Mouse (Mus musculus) T-helper 2 cell (primary cell): ENCODE measurements around the gene Clip1.
"Not testable (repeated sequence)": the region's sequence is repeated elsewhere in the genome, so short reads cannot be mapped to it uniquely, and the experiment has no call there.

Experiments
- in situ Hi-C: fragments of 300-600 bp; cut with MboI, MseI; formaldehyde crosslinking; loops from one replicate; pipeline ENCODE4 v1.15.1; 2025; ENCODE audit warnings: high pct_unique_total_duplicates

Gene Clip1

DNA sequence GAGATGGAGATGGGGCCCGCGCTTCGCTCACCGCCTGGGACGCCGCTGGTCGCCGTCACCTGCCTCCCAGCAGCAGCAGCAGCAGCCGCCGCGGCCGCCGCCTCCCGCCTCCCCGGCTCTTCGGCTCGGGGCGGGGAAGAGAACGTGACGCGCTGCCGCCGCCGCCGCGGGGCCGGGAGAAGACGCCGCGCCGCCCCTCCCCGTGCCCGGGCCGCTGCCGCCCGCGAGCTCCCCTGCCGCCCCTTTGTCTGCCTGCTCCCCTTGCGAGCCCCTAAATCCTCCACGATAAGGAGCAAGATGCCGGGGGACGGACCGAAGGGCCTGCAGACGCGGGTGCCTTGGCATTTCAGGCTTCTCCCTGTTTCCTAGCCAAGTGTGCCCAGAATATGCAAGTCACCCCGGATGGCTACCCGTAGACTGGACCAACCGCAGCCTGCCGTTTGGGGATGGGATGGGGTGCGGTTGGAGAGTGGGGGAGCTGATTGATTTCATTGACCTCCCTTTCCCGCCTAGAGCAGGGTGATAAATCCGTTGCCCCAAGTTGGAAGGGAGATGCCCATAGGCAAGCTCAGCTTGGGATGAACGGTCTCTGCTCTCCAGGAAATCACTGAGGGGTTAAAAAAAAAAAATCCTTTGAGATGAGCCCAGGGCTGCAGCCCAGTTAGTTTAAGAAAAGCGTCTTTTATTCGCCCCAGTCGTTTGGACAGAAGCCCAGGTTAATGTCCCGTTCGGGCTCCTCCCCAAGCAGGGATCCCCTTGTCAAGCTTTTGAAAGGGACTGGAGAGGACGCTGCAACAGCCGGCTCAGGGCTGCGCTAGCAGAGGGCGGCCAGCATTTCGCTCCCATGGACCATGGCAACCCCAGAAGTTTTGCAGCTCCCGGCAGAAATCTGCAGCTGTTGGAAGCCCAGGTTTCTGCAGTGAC, at the start of gene Clip1:
Gene Clip1, minus strand, starts transcription at position 398 of the 924 bp plus-strand sequence.
- in situ Hi-C loops = no loop called here

DNA sequence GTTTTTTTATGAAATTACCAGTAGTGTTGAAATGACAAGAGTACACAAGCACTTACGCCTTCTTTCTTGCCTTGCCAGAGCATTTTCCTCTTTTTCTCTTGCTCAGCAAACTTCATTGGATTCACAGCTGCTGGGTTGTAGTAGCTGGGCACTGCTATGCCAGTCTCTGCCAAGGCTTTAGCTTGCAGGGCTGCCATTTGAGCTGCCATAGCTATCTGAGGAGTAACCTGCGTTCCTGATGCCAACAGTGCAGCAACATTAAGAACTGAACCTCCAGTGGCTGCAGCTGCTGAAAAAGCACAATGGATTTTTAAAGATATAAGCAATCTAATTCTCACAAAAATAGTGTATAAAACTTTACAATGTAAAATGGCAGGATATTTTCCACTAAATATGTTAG, 46.6 kb upstream of the Clip1 start:
- in situ Hi-C loops = no loop called here

DNA sequence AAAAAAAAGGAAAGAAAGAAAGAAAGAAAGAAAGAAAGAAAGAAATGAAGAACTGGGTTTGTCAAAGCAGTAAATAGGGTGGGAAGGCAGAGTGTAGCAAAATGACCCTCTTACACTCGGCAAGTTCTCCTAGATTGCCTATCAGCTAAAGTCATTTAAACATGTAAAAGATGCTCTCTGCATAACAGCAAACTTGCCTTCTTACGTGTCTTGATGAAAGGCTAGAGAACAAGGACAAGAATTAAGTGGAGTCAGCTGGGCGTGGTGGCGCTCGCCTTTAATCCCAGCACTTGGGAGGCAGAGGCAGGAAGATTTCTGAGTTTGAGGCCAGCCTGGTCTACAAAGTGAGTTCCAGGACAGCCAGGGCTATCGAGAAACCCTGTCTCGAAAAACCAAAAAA, 39.4 kb upstream of the Clip1 start:
- in situ Hi-C loops = not testable (repeated sequence)

DNA sequence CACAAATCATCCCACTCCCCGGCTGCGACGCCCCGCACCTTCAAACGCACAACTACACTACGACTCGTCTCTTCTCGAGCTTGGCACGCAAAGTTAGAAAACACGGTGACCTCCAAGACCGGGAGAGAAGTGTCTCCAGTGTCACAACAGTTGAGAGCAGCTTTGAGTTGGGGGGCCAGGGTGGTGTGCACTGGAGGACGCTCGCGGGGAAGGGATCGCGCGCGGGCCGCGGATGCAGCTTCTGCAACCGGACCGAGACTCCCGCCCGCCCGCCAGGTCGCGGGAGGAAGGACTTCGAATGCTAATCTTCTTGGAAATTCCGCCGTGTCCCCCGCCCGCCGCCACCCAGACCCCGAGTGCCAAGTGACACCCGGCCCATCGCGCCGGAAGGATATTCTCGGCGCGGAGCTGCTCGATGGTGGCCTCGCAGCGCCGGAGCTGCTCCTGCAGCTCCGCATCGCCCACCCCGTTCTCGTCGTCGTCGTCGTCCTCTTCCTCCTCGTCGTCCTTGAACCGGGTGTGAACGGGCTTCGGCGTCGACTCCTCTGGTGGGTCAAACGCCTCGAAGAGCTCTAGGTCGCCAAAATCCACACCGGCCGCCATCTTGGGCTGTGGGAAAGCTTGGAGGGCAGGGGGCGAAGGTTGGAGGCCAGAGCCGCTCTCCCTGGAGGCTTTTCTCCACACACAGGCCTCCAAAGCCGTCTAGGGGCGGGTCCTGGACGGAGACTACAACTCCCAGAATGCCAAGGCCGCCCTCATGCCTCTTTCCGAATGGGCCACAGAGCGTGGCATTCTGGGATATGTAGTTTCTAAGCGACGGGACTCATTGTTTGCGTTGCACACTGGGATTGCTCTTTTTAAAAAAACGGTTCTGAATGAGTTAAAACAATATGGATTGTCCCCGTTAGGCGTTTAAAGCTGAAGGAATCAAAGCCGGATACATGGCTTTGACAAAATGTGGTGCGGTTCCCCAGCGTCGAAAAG, 36.2 kb upstream of the Clip1 start, which contains the start of gene Zcchc8:
Gene Zcchc8, minus strand, starts transcription at position 773 of the 984 bp plus-strand sequence.
- in situ Hi-C loops = no loop called here

DNA sequence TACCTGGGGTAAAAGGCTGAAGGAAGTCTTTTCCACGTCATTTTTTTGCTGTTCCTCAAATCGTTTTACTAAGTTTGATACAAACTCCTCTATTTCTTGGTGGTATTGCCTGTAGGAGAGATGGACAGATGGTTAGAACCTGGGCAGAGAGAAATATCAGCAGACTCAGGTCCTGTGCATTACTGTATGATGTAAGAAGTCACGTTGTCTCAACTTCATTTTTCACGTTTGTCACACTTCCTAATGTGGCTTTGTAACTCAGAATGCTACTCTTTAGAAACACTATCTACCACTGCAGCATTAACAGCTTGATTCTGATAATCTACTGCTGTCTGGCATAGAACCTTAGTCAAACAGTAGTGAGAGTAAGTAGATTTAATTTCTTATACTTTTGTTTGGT, 30.2 kb upstream of the Clip1 start:
- in situ Hi-C loops = no loop called here

DNA sequence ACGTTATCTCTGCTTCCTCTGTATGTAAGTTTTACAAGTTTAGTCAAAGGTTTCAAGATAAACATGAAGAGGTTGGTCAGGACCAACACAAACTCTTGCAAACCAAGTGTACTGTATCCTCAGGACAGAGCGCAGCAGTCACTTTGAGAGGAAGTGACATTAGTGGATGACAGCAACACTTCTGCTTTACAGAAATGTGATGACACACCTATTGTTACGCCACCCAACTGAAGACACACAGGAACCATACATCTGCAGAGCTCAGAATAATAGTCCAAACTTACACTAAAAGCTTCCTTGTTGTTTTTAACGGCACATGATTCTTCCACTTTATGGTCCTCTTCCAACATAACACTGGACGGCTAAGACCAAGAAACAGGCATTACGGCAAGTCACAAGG, 29.4 kb upstream of the Clip1 start:
- in situ Hi-C loops = no loop called here

DNA sequence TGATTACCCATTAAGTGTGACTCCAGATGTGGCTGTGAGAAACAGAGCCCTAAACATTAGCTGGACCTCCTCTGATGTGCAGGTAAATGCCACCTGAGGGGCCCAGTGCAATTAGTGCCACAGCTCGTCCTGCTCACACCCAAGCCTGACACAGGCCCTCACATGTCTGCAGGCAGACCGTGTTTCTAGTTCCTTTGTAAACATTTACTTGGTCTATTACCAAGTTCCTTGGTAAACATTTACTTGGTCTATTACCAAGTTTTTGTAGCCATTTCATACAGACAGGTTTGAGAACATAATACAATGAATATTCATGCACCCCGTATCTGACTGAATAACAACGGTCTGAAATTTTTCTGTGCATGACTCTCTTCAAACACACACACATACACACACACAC, 25.2 kb upstream of the Clip1 start:
- in situ Hi-C loops = no loop called here

DNA sequence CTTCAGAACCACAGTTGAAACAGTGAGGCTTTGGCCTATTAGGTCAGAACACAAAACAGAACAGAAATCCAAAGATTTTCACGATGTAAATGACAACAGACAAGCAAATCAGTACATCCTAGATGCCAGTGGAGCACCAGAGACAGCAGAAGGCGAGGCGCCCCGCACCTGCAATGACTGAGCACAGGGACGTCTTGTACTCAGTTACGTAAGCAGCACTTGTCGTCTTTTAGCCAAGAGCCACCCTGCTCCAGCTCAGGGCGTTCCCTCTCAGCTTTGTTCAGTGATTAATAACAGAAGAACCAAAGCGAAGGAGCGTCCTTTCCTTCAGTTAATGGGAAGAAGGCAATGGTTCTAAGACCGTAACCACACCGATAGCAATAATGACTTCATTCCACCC, 24.2 kb upstream of the Clip1 start:
- in situ Hi-C loops = no loop called here

DNA sequence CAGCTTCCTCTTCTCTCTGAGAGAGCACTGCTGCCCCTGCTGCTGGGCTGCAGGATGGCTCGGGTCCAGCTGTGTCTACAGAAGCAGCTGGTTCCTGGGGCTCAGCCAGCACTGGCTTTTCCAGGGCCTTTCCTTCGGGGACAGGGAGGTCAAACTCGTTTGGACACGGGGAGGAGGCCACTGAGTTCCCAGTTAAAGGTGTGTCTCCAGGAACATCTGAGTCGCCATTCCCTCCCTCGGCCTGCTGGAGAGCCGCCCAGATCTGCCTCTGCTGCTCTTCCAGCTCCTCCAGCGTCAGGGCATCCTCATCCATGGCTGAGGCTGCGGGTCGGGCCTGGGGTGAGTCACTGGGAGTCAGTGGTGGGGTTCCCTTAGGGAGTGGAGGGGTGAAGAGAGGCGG, 16.2 kb upstream of the Clip1 start:
- in situ Hi-C loops = loop anchor here (5.0 kb wide), 1 partner anchor 73 kb away; no protein-coding TSS in a partner anchor

DNA sequence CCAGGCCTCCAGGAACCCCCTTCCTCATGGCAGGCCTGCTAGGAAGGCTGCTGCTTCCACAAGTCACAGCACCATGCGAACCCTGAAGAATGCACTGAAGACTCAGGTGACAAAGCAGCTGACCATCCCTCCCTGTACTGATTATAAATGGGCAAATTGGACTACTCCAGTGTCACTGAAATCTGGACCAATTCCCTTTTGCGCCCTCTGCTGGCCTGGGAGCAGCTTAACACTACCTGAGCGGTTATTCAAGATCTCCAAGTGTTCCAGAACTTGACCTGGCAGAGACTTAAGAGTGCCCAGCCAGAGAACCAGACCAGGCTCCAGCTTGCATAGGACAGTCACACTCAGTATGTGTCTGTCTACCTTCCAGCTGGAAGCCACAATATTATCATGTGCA, 14.8 kb upstream of the Clip1 start:
- in situ Hi-C loops = no loop called here

DNA sequence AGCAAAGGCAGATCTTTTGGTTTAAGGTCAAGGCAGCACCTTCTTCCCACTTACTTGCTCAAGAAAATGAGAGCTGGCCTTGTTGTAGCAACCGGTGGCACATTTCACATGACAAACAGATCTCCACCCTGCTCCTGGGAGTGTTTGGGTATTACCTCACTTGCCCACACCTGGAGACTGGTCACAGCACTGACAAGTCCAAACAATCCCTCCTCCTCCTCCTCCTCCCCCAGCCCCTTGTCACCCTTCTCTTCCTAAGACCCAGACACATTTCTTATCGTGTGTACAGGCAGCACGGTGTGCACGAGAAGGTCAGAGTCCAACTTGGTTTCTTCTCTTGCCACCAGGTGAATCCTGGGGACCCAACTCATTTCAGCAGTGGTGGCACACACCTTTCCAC, 12.5 kb upstream of the Clip1 start:
- in situ Hi-C loops = no loop called here

DNA sequence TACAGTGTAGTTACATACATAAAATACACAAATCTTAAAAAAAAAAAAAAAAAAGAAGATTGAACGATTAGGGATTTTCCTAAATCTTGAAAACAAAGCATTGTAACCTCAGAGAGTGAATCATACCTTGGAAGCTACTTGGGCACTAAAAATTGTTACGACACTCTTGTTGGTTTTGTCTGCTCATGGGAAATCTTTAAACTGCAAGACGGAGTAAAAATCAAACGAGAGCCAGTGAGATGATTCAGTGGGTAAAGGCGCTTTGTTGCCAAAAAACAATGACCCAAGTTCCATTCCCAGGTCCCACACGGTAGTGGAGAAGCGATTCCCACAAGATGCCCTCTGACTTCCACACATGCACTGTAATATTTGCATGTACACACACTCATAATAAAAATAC, 11.8 kb upstream of the Clip1 start:
- in situ Hi-C loops = no loop called here

DNA sequence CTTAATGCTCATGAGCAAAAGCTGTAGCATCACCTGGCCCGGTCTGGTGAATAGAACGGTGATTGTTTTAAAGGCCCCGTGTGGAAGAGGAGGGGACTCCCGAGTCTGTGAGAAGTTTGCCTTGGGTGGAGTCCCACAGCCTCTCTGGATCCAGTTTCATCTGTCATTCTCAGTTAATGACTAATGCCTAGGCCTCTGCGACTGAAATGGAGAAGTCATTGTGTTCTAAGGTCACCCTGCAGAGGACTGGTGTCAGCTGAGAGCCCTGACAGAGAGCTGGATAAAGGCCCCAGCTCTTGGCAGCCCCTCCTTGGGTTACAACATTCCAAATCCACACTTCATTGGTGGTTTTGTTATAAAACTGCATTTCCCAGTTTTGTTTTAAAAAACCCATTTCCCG, 10.1 kb upstream of the Clip1 start:
- in situ Hi-C loops = no loop called here

DNA sequence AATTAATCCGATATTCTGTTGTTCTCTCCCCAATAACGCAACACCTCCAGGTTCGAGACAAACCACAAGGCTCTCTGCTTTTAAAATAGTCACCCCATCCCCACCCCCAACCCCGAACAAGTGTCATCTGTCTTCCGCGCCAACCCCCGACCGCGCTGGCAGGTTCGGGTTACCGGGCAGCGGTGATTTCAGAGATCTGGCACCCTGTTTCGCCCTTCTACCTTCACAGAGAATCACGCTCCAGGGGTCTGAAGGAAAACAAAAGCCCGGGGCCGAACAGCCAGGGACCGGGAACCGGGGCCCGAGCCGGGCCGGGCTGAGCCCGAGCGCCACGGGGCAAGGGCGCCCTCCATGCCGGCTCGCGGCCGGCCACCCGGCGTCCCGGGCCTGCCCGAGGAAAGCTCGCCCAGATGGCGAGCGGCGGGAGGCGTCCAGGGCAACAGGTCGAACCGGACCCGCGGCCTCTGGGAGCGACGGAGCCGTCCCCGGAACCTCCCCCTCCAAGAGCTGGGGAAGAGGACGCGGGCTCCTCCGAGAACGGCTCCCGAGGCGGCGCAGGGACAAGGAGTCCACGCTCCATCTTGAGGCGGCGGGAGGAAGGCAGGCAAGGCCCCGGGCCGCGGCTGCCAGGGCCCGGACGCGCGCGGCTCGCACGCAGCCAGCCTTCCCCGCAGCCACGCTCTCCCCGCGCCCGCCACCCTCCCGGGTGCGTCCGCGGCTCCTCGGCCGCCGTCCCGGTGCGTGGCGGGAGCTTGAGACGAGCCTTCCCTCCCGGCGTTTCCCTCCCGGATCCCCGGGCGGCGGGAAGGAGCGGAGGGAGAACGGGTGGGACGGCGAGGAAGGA, 819 bp downstream of the Clip1 start:
- in situ Hi-C loops = no loop called here

DNA sequence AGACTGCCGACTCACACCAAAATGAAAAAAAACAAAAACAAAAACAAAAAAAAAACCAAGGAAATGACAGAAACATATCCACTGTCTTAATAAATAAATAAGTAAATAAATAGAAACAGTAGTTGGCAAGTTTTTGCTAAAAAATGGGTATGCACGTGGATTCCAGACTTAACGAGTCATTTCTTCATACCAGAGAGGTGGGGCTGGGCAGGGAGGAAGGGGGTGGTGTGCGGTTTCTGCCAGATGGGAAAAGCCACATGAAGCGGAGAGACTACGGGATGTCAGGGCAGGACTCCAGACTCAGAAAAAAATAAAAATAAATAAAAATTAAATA, 1.4 kb downstream of the Clip1 start:
- in situ Hi-C loops = no loop called here

DNA sequence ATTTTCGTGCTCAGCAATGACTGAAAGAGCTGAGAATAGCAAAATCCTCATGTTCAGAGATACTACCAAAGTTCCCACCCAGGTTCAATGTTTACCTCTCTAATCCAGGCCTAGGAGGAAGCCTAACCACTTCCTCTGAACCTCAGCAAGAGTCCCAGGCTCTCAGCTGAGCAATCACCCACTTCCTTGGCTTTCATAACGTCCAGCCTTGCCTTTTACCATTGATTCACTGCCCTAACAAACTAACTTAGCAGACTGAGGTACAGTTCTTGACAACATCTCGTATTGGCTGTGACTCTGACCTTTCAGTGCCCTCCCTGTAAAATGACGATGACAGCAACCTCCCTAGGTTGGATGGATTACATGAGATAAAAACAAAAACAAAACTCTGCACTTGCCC, 2.0 kb downstream of the Clip1 start:
- in situ Hi-C loops = no loop called here

DNA sequence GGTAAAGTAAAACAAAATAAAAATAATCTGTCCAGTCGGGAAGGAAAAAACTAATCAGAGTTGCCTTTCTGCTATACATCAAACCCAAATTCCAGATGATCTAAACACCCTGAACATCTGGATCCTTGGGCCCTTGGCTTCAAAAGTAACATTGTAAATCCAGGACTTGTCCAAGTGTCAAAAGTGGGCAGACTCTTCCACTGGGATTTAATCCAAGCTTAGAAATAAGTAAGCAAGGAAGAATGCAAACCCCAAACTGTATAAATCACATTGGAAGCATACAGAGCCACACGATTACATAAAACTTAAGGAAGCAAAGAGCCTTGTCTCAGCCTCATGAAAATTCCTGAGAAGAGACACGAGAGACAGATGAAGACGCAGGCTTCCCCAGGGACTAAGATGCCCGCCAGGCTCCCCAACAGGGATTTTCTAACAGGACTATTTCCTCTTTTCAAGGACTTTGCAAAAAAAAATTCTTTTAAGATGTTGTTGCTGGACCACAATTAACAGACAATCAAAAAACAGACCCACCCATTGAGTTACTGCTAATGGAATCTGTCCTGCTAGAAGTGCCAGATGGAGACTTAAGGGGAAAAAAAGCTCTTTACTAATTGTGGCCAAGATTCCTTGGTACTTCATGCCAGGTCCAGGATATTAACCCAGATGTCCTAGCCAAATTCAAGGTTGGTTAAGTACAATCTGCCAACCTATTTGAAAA, 4.7 kb downstream of the Clip1 start:
- in situ Hi-C loops = no loop called here

DNA sequence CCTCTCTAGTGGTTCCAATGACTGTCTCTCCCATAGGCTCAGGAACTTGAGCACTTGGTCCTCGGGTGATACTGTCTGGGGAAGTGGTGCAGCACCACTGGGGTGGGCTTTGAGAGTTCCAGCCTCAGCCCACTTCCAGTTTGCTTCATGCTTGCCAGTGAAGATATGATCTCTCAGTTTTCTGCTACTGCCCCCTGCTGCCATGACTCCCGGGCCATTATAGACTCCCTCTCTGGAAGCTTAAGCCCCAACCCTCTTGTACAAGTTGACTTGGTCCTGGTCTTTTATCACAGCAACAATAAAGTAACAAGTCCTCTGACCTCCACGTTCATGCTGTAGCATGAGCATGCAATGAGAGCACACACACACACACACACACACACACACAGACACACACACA, 5.3 kb downstream of the Clip1 start:
- in situ Hi-C loops = no loop called here

DNA sequence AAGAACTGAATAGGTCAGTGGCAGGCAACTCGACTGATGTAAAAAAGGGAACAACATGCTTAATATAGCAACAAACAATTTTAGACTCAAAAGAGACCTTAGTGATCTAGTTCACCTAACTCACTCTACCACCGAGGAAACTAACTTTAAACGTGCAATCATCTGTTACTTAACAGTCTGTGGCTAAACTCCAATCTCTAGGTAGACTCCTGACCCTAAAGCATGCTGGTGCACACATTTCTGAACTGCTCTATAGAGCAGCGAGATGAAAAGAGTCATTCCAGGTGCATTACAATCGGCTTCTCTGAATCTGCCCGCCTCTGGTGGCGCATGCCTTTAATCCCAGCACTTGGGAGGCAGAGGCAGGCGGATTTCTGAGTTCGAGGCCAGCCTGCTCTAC, 8.7 kb downstream of the Clip1 start:
- in situ Hi-C loops = no loop called here

DNA sequence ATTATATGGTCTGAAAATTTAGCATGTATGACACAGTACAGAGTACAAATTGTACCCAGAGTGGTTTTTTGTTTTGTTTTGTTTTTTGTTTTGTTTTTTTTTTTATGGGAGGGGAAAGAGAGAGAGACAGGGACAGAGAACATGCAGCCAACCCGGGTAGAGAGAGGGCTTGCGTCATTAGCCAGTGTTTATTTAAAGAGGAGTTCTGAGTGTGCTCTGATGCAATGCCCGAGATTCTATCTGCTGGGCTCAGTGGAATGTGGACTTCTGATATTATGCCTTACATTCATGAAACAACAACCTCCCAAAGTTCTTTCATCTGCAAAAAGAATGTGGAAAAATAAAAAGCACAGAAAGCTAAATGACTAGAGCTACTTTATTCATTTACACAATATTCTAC, 9.2 kb downstream of the Clip1 start:
- in situ Hi-C loops = no loop called here

DNA sequence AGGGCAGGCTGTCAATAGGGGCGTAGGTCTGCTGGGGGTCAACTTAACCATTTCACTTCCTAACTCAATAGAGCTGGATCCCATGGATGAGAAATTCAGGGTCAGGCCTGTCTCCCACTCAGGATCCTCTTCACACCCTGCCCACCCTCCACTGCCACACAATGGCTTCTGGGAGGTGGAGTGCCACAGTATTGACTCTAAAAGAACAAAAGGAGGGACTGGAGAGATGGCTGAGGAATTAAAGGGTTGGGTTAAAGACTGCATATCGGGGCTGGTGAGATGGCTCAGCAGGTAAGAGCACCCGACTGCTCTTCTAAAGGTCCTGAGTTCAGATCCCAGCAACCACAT, 13.0 kb downstream of the Clip1 start:
- in situ Hi-C loops = no loop called here
